Mouse (Mus musculus) E14TG2a.4 (cell line): ENCODE data around the gene Ampd1.
A peak's percentile ranks its signal among the peaks of the same experiment; 100 is the strongest.

Experiments used
- CTCF ChIP-seq: conservative IDR thresholded peaks from 2 replicates; pipeline ENCODE4 v1.5.1; 2014; ENCODE audit warnings: low read length
- POU5F1 ChIP-seq: IDR thresholded peaks from 2 replicates; pipeline ENCODE4 v1.6.1; 2014; ENCODE audit warnings: low read length, borderline replicate concordance

- TF ChIP-seq POU5F1 (peak; percentile 79; the same call in 1 of the 2 replicates), CTCF (no peak)
These were observed 33.9 kb downstream of the Ampd1 start for GRCm38 (mm10) chr3:103107565-103108240.
